Mouse (Mus musculus): ENCODE results near the gene Gm45140.
A peak's percentile ranks its signal among the peaks of the same experiment; 100 is the strongest.

Gm45140 gene

DNA sequence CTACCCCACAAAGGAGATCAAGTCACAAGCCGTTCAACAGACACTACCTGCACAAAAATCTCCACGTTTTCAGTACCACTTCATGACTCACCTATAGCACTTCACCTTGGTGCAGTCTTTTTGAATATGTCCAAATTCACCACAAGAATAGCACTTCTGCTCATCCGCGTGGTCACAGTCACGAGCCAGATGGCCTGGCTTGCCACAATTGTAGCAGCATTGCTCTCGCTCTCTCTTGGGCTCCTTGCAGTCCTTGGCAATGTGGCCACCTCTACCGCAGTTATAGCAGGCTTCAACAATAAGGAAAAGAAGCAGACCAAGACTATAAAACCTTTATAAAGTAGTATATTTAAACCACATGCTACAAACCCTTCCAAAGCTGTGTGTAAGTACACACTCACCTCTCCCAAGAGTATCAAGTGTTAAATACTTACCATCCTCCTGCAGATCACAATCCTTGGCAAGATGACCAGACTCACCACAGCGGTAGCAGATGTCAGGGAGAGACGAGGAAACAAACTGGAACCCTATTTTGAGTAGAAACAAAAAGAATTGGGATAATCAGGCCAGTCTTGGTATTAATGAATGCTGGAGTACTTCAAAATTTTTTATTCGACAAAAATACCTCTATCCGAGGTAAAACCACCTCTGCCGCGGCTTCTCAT, 9.6 kb upstream of the Gm45140 start:
- DNase-seq (ENCODE audit: low read depth, low spot score), result no peak

DNA sequence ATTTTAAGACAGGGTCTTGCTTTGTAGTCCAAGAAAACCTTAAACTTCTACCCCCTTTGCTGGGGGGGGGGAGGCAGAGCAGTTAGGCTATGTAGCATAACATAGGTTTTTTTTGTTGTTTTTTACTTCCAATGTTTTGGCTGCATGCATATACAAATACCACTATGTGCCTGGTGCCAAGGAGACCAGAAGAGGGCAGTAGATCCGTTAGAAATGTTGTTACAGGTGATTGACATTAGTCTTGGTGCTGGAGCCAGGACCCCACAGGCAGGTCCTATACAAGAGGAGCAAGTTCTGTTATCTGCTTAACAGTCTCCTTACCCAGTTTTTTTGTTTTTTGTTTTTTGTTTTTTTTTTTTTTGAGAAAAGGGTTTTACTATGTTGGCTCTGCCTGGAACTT, 6.7 kb upstream of the Gm45140 start:
- no peak for DNase-seq (ENCODE audit: low read depth, low spot score)

DNA sequence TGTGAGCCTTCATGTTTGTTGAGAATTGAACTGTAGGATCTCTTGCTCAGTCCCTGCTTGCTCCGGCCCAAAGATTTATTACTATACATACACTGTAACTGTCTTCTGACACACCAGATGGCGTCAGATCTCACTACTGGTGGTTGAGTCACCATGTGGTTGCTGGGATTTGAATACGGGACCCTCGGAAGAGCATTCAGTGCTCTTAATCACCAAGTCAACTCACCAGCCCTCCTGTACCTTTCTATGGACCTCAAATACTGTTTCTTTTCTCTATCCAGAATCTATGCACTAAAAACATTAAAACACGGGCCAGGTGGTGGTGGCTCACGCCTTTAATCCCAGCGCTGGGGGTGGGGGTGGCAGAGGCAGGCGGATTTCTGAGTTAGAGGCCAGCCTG, 6.0 kb upstream of the Gm45140 start:
- DNase-seq (ENCODE audit: low read depth, low spot score), result no peak

DNA sequence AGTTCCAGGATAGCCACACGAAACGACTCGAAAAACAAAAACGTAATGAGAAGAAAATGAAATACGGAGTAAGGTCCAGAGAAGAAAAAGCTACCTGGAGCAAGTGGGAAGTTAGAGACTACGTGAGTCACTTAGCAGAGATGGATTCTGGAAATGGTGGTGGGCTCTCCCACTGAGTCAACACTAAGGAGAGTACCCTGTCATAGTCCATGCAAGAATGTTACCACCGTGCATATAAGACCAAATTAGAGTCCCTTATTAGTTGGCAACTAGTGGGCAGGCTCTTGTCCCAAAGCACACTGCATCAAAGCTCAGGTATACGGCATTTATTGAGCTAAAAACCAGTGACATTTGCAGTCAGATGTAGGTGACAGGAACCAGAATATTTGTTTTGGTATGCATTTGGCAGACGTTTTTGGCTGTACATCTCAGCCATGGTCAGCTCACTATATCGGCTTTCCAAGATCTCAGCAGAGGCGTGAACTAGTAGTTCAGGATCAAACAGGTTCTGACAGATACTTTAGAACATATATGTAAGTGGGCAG, 4.3 kb upstream of the Gm45140 start:
- no peak for DNase-seq (ENCODE audit: low read depth, low spot score)

DNA sequence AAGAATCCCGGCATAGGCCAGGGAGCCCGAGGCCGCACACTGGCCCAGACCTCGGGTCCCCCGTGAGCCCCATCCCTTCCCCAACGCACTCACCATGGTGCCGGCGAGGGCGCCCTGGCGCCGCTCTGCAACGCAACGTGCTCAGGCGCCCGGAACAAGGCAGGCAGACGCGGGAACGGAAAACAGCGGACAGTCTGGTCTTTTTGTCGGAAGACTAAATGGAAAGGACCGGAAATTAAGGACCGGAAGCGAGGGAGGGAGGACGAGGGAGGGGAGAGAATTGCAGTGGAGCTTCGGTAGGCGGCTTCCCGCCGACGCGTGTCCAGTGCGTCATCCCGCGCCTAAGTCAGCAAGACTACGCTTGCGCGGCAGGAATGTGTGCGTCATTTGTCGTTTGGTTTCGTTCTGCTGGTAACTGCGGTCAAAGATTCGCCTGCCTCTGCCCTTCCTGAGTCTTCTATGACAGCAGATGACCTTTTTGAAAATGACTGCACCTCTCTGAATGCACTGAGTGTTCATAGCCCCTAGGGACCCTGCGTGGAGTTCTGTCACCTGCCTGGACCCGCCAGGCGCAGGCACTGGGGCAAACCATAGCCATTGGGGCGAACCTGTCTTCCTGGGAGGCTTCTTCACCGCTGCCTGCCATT, 3.1 kb upstream of the Gm45140 start, which contains the start of gene Isy1:
Gene Isy1 (minus strand): TSS at position 248 of the 647 bp plus-strand sequence.
- DNase-seq (ENCODE audit: low read depth, low spot score), result peak; percentile 97

DNA sequence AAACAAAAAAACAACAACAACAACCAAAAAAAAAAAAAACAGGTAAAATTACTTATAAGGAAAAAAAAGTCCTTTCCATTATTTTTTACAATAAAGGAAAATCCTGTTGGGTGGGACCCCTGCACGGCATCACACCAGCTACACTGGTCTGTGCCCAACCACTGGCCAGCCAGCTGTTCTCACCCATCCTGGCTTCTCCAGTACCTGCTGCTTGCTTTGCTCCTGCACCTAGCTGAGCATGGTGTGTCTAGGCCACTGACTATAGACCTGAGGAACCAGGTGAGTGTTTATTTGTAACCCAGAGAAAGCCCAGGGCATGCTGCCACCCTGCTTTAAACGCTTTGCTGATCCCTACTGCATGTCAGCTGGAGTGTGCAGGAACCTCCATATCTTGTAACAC, 15.2 kb downstream of the Gm45140 start:
- DNase-seq (ENCODE audit: low read depth, low spot score), result no peak

DNA sequence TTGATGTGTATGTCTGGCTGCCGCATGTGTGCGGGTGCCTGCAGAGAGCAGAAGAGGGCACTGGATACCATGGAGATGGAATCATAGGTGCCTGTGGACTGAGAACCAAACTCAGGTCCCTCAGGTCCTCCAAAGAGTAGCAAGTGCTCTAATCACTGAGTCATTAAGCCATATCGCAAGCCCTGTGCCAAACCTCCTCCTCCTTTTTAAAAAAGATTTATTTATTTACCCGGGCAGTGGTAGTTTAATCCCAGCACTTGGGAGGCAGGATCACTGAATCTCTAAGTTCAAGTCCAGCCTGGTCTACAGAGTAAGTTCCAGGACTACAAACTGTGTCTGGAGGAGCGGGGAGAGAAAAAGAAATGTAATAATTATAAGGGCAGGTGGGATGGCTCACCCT, 21.1 kb downstream of the Gm45140 start:
- DNase-seq (ENCODE audit: low read depth, low spot score), result no peak

DNA sequence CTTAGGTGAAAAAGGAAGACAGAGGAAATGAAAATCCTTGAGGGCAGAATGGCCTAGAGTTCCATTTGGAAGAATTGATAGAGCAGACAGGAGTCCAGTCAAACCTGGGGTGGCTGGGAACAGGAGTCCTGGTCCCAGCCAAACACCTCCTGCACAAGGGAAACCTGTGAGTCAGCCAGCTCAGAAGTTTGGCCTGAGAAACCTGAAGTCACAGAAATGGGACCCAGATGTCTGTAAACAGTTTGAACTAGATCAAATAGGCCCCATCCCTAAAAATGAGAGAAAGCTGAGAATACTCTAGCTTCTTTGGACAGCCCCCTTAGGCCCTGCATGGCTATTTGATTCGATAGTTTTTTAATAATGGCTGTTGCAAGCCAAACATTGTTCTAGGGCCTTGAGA, 22.9 kb downstream of the Gm45140 start:
- no peak for DNase-seq (ENCODE audit: low read depth, low spot score)

DNA sequence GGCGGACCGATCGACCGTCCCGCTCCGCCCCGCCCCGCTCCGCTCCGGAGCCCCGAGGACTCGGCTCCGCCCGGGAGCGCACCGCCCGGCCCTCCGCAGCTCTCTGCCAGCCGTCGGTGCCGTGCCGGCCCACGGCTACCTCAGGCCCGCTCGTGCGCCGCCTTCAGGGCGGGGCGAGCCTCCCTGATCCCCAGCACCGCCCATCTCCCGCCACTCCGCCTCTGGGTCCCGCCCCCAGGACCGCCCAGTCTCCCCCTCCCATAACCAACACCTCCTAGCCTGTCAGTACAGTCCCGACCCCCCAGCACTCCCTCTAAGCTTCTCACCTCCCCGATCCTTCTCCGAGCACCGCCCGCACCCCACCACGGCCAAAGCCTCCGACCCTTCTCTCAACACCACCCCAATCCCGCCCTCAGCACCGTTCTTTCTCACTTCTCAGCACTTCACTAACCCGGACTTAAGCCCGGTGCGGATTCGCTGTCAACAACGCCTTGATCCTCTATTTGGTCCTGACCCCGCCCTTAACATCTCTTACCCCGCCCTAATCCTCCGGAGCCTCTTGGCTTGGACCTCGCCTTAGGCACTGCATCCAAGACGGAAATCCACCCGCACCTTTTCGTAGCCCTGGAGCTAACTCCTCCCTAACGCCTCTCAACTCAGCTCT, 23.8 kb downstream of the Gm45140 start, which contains the start of gene Rab43:
Gene Rab43 (minus strand): TSS at position 490 of the 664 bp plus-strand sequence.
- DNase-seq (ENCODE audit: low read depth, low spot score), result peak; percentile 84

DNA sequence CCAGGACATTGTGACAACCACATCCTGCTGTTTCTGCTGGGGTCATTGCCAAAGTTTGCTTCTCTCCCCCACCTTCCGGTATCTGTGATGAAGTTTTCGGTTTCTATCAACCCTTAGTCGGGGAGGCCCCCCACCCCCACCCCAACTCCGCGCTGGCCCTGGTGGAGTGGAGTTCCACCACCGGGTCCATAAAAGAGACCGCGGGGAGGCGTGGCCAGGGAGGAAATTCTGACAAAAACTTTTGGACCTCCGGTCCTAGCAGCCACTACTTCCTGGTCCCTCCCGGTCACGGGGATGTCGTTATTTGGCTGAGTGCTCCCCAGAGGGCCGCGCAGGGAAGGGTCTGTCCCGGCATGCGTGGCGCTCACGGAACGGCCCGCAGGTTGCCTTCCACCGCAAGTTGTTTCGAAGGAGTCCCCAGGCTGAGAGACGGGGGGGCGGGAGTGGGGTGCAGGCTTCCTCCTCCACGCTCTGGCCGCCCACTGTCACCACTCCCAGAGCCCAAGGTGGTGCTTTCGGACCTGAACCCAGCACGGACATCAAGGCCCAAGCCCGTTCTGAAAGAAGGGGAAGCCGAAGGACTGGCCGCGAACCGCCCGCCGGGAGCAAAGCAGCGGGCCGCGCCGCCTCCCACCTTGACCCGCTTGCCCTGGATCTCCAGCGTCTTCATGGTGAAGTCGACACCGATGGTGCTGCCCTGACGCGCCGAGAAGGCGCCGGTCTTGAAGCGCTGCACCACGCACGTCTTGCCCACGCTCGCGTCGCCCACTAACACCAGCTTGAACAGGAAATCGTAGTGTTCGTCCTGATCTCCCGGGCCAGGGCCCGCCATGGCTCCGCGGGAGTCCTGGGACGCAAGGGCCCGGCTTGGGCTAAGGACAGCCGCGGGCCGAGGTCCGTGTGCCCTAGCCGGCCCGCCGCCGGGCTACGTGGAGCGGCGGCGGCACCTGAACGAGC, 24.6 kb downstream of the Gm45140 start:
- DNase-seq (ENCODE audit: low read depth, low spot score), result peak; percentile 48

DNA sequence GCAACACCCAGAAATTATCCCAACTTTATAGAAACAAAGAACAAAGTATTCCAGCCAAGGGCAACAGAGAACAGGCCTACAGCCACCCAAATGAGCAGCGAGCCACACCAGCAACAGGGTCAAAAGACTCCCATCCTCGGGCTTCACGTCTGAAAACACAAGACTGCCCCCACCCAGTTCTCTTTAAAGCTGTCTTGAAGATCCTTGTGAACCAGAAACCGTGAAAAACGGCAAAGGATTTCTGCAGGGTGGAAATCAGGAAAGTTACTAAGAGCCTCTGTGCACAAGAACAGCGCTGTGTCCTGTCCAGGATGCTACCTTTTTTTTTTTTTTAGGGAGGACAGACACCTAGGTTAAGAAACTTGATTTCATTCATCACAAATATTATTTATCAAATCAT, 25.3 kb downstream of the Gm45140 start:
- DNase-seq (ENCODE audit: low read depth, low spot score), result no peak

DNA sequence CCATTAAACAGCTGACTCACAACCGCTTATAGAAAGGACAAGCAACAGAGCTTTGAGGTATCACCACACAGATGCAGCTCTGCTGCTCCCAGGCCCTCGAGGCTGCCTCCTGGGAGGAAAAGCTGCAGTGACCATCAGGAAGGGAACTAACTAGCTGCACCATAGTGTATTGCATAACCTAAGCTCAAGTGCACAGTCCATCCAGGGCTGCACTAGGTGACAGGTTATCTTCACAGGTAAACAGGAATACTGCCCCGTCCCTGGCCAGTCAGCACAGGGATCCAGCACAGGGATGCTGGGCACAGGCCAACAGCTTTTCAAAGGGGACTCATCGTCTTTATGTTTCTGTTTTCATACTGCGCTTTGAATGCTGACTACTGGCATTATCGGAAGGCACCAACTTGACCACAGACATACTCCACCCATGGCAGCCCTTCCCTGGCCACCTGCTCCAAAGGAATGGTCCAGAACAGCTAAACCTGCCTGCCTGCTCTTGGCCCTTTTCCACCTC, 25.9 kb downstream of the Gm45140 start:
- no peak for DNase-seq (ENCODE audit: low read depth, low spot score)

DNA sequence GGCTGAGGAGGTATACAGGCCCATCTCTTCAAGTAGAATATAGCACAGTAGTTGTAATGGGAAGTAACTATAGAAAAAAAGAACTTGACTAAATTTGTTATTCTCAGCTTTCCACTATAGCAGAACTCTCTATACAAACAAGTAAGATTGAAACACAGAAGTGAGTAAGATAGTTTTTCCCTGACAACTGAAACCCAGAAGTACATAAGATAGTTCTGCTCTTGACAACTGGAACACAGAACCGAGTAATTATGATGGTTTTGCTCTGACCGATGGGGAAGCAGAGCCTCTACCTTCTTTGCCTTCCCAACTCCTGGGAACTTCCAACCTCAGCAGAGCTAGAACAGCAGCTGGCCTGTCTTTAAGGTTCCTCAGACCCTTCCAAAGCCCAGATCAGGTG, 26.5 kb downstream of the Gm45140 start:
- no peak for DNase-seq (ENCODE audit: low read depth, low spot score)

DNA sequence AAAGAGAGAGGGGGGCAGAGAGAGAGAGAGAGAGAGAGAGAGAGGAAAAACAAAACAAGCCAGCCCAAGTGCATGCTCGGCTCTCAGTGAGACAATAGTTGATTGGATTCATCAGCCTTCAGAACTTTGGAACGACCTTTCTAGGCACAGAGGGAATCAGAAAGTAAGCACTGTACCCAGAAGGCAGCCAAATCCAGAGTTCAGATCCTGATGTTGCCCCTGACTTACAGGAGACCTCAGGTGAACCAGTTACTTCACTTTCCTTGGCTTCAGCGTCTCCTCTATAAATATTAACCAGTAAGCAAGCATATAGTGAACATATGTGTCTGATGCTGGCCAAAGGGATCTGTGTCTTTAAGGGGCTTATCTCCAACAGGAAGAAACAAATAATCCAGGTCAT, 27.1 kb downstream of the Gm45140 start:
- no peak for DNase-seq (ENCODE audit: low read depth, low spot score)

DNA sequence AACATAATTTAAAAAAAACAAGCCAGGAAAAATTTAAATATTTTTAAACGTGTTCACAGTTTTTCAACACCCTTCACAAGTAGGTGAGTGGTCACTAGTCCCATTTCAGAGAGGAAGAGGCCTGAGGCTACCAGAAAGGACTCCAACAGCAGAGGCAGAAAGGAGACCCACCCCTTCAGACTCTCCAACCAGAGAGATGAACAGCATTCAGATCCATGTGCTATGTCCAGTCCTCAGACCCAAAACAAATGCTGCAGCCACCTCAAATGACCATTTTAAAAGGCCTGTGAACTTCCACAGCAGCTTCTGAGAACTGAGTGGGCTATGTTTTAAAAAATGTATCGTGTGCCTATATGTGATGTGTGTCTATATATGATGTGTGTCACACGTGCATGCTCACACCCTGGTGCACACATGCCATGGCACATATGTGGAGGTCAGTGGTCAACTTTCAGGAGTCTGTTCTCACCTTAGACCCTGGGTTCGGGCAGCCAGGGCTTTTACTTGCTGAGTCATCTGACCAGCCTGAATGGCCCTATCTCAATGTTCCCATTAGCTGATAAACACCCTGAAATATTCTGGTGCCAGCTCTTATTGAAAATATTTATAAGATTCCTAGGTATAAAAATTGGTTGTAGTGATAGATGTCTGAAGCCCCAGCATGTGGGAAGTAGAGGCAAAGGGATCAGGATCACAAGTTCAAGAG, 27.7 kb downstream of the Gm45140 start:
- no peak for DNase-seq (ENCODE audit: low read depth, low spot score)

DNA sequence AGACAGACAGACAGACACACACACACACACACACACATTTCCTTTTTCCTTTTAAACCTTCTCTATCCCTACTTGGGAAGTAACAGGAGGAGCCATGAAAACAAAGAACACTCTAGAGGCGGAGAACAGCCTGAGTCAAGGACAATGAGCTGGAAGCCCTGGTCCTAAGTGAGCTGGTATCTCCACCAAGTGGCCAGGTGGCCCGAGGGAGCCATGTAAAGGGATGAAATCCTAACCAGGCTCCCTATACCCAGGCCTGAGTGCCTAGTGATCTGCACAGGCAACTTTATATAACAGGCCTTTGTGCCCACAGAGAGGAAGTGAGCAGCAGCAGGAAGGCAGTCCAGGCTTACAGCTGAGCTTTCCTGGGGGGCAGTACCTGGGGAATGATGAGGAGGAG, 28.7 kb downstream of the Gm45140 start:
- no peak for DNase-seq (ENCODE audit: low read depth, low spot score)

DNA sequence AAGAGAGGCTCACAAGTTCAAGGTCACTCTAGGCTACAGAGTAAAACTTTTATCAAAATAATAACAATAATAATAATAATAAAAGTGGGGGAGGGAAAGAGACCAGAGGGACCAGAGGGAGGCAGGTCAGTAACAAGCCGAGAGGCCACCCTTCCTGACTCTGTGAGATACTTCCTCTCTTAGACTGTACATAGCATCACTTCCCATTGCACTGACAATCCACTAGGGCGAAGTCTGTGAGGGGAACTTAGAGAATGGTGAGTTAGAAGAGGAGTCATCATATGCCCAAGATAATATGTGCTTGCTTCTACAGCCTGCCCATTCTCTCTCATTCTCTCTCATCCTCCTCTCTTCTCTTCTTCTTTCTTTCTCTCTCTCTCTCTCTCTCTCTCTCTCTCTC, 29.6 kb downstream of the Gm45140 start:
- DNase-seq (ENCODE audit: low read depth, low spot score), result no peak

DNA sequence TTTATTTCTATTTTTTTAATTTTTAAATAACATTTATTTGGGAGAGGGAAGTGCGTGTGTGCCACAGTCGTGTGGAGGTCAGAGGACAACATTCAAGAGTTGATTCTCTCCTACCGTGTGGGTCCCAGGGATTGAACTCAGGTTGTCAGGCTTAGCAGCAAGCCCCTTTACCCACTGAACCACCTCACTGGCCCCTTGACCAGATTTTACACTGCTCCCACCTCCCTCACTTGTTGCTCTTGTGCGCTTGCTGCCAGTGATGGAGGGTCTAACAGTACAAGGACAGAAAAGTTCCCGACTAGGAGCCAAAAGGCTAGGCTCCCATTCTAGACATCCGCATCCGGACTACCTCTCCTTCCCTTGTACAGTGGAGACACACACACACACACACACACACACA, 30.1 kb downstream of the Gm45140 start:
- no peak for DNase-seq (ENCODE audit: low read depth, low spot score)

DNA sequence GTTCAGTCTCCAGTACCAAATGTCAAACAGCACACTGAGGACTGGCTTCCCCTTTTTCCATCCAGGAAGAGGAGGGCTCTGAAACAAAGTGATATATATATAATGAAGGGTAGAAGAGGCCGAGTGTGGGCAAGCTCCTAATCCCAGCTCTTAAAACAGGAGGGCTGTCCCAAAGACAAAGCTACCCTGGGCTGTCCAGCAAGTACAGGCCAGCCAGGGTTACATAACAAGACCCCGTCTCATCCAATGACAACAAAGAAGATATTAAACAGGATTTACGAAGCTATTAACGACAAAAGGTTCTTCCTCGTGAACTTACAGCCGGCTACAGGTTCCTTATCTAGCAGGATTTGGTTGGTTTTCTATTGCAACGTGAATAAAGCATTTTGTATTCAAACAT, 30.7 kb downstream of the Gm45140 start:
- no peak for DNase-seq (ENCODE audit: low read depth, low spot score)

DNA sequence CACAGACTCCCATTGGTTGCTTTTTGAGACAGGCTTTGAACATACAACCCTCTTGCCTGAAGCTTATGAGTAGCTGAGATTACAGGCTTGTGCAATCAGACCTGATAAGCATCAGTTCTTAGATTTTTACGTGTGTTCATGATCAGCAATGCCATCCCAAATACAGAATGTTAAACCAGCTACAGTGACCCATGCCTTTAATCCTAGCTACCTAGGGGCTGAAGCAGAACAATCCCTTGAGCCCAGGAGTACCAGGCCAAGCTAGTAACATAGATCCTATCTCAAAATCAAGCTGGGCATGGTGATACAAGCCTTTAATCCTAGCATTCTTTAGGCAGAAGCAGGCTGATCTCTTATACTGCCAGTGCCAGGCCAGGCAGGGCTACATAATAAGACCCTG, 31.6 kb downstream of the Gm45140 start:
- no peak for DNase-seq (ENCODE audit: low read depth, low spot score)

DNA sequence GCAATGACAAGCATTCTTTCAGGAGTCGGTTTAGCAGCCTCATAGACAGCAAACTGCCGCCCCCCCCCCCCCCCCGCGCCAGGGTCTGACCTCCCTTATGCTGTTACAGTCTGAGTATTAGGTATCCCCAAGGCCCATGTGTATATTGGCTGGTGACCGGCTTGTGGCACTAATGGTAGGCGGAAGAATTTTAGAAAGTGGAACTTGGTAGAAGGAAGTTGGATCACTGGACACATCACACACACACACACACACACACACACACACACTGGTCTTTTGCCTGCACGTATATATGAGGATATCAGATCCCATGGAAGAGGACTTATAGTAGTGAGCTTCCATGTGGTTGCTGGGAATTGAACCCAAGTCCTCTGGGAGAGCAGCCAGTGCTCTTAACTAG, 33.1 kb downstream of the Gm45140 start:
- no peak for DNase-seq (ENCODE audit: low read depth, low spot score)

All from skeletal muscle tissue, adult 2 months (tissue).